Mouse (Mus musculus) lung, postnatal 0 days (tissue): Measurements from ENCODE around the gene Aven. TPM values are rescaled to one million over a fixed set of nuclear protein-coding genes. Genes with fewer than 3 reads are reported as not detected.

Experiments used
- ATAC-seq: fragments of 200-750 bp; cut with Nextera tagmentation; 2 replicates; pipeline ENCODE4 v1.8.0; 2017; ENCODE audit warnings: moderate library complexity
- DNase-seq: peaks from one replicate; pipeline ENCODE4 v3.0.0-alpha.2; 2016; ENCODE audit warnings: low spot score
- H3K27ac ChIP-seq: fragments of 300-500 bp; sonication (generic); 2 replicates; pipeline ENCODE4 v1.5.1; 2014; ENCODE audit warnings: antibody characterized with exemption, mild to moderate bottlenecking, low read length, mixed read lengths
- H3K27me3 ChIP-seq: fragments of 300-500 bp; sonication (generic); replicated peaks from 2 replicates; pipeline ENCODE4 v1.6.1; 2014; ENCODE audit warnings: low read length, mixed read lengths; ENCODE audit not compliant: insufficient read depth
- H3K36me3 ChIP-seq: fragments of 300-500 bp; sonication (generic); 2 replicates; pipeline ENCODE4 v1.6.1; 2014; ENCODE audit warnings: low read length, mixed read lengths; ENCODE audit not compliant: insufficient read depth
- H3K4me1 ChIP-seq: fragments of 300-500 bp; sonication (generic); 2 replicates; pipeline ENCODE4 v1.6.1; 2014; ENCODE audit warnings: antibody characterized with exemption, low read depth, low read length, mixed read lengths; ENCODE audit not compliant: insufficient read depth
- H3K4me2 ChIP-seq: fragments of 300-500 bp; sonication (generic); replicated peaks from 2 replicates; pipeline ENCODE4 v1.6.1; 2014; ENCODE audit warnings: low read depth, mild to moderate bottlenecking, low read length, moderate library complexity, mixed read lengths
- H3K4me3 ChIP-seq: fragments of 300-500 bp; sonication (generic); 2 replicates; pipeline ENCODE4 v1.5.1; 2014; ENCODE audit warnings: low read depth, low read length
- H3K9ac ChIP-seq: fragments of 300-500 bp; sonication (generic); replicated peaks from 2 replicates; pipeline ENCODE4 v1.6.1; 2014; ENCODE audit warnings: low read depth, mild to moderate bottlenecking
- H3K9me3 ChIP-seq: fragments of 300-500 bp; sonication (generic); 2 replicates; pipeline ENCODE4 v1.6.1; 2016; ENCODE audit warnings: low read length, mixed read lengths
- CTCF ChIP-seq: IDR thresholded peaks from 2 replicates; pipeline ENCODE4 v1.5.1; 2016; ENCODE audit warnings: antibody characterized with exemption, mild to moderate bottlenecking
- EP300 ChIP-seq: IDR thresholded peaks from 2 replicates; pipeline ENCODE4 v1.6.1; 2016; ENCODE audit warnings: antibody characterized with exemption, mild to moderate bottlenecking, control low read depth
- WGBS: fragments of 180-500 bp; shearing (Covaris S2); extraction: QIAGEN DNeasy Blood & Tissue Kit; methylation state at CpG from one replicate; pipeline ENCODE4 v1.1.7; 2014; 5-methylcytosine and 5-hydroxymethylcytosine counted together
- polyA plus RNA-seq: library from polyadenylated mRNA; unstranded; fragments of >200 nt; fragmentation: Nextera tagmentation; extraction: Ambion mirVana; gene quantifications from 2 replicates; pipeline ENCODE4 v1.2.1, GENCODE M21; 2015

The Aven gene
- polyA plus RNA-seq, 1 experiment from 2014 or later: 2.4 TPM

GRCm38 (mm10) chr2:112454125-112454861, 38.5 kb upstream of the Aven start:
- Histone ChIP-seq H3K4me1 (peaks cover 8% of the 10 kb centered on the region; the same call in 1 of the 2 replicates), H3K27ac (peak overlapping the region; percentile 85), H3K9ac (peak overlapping the region; percentile 86), H3K4me3 (peak overlapping the region; percentile 83), H3K36me3 (no peaks in the 10 kb centered on the region), H3K9me3 (no peaks in the 10 kb centered on the region), H3K27me3 (no peaks in the 10 kb centered on the region), H3K4me2 (peak overlapping the region; percentile 64)
- ATAC-seq: peak; percentile 62
- DNase-seq: no peak
- WGBS: 30% methylated on average over 17 of the region's 17 CpGs
- TF ChIP-seq EP300: no peak

DNA sequence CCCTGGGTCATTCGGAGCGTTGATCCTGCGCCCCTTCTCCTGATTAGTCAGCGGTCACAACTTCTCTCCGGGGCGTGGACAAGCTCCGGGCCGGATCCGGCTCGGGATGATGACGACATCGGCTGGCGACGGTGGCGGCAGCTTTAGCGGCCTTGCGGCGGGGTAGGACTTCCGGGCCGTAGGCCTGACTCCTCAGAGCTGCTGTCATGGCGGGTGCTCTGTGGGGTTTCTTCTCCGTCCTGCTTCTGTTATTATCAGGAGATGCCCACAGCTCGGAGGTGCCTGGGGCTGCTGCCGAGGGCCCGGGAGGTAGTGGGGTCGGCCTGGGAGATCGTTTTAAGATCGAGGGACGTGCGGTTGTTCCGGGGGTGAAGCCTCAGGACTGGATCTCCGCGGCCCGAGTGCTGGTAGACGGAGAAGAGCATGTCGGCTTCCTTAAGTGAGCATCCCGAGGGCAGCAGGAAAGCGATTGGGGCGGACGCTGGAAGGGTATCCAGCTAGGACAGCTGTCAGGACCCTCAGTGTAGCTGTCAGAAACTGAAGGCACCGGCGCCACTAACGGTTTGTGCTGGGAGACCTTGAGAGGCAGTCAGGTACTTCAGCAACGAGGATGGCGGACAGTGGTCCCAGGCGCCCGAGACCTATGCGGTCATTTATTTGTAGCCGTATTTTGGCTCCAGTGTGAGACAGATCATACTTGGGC, 37.8 kb upstream of the Aven start, which contains the start of gene Emc7:
Gene Emc7, plus strand, starts transcription at position 136 of the 703 bp plus-strand sequence.
- Histone ChIP-seq H3K4me2 (peak within 1 kb of the TSS; percentile 64), H3K4me3 (peak within 1 kb of the TSS; percentile 83), H3K27ac (peak within 1 kb of the TSS; percentile 85), H3K4me1 (peaks cover 8% of the 10 kb centered on the region; the same call in 1 of the 2 replicates), H3K9ac (peak within 1 kb of the TSS; percentile 86), H3K36me3 (0 out of 2 replicates have a peak, but pooled peaks cover 1% of the 10 kb centered on the region), H3K27me3 (no peaks in the 10 kb centered on the region), H3K9me3 (no peaks in the 10 kb centered on the region)
- no peak for TF ChIP-seq EP300
- TF ChIP-seq CTCF: no peak
- peak; percentile 97 for DNase-seq
- WGBS: under 1% methylated on average over 49 of the region's 49 CpGs
- peak; percentile 100 for ATAC-seq

DNA sequence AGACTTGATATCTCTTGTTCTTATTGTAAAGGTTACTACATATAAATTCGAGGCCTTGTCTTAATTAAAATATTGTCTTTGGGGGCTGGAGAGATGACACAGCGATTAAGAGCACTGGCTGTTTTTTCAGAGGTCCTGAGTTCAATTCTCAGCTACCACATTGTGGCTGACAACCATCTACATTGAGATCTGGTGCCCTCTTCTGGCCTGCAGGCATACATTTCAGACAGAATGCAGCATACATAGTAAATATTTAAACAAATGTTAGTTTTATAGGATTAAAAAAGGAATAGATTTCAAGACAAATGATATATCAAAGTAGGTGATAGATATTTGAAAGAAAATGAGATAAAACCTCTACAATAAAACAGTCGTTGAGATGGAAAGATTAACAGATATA, 32.2 kb upstream of the Aven start:
- Histone ChIP-seq H3K4me2 (no peak overlapping the region), H3K4me1 (peaks cover 4% of the 10 kb centered on the region; the same call in 1 of the 2 replicates), H3K4me3 (no peak overlapping the region), H3K27me3 (no peaks in the 10 kb centered on the region), H3K9me3 (no peaks in the 10 kb centered on the region), H3K9ac (no peak overlapping the region), H3K36me3 (0 out of 2 replicates have a peak, but pooled peaks cover 10% of the 10 kb centered on the region), H3K27ac (no peak overlapping the region)
- ATAC-seq (no peak), DNase-seq (no peak)
- WGBS: 89% methylated on average over 3 of the region's 3 CpGs
- TF ChIP-seq CTCF (peak; percentile 27), EP300 (no peak)

GRCm38 (mm10) chr2:112469542-112469941, 23.2 kb upstream of the Aven start:
- H3K9me3 ChIP-seq: no peaks in the 10 kb centered on the region
- H3K36me3 ChIP-seq: peaks cover 12% of the 10 kb centered on the region; the same call in 1 of the 2 replicates
- H3K4me2 ChIP-seq: no peak overlapping the region
- ATAC-seq: no peak
- DNase-seq: no peak
- no peak overlapping the region for H3K9ac ChIP-seq
- no peaks in the 10 kb centered on the region for H3K4me1 ChIP-seq
- H3K27me3 ChIP-seq: no peaks in the 10 kb centered on the region
- TF ChIP-seq EP300 (no peak), CTCF (no peak)
- no peak overlapping the region for H3K27ac ChIP-seq
- H3K4me3 ChIP-seq: no peak overlapping the region

GRCm38 (mm10) chr2:112470961-112471381, 21.8 kb upstream of the Aven start:
- TF ChIP-seq EP300: no peak
- no peak for TF ChIP-seq CTCF
- Histone ChIP-seq H3K27me3 (no peaks in the 10 kb centered on the region), H3K9me3 (no peaks in the 10 kb centered on the region), H3K4me2 (no peak overlapping the region), H3K36me3 (peaks cover 9% of the 10 kb centered on the region; the same call in 1 of the 2 replicates), H3K4me1 (0 out of 2 replicates have a peak, but pooled peaks cover 1% of the 10 kb centered on the region), H3K9ac (no peak overlapping the region), H3K4me3 (no peak overlapping the region), H3K27ac (no peak overlapping the region)
- DNase-seq: no peak
- ATAC-seq: no peak
- WGBS: 69% methylated on average over 5 of the region's 5 CpGs

DNA sequence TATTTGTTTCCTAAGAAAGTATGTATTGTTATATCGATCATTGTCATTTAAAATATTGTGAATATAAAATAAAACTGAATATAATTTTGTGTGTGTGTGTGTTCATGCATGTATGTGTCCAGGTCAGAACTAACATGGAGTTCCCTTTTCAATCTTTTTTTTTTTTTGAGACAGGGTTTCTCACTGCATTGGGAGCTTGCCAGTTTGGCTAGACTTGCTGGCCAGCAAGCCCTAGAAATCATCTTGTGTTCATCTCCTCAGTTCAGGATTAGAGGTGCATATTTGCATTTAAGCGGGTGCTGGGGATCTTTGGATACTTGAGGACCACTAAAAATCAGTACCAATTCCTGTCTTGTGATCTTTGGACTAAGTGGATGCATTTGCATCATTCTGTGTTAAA, 20.7 kb upstream of the Aven start:
- WGBS: 88% methylated on average over 2 of the region's 2 CpGs

More for the DNA sequence above, 20.7 kb upstream of the Aven start:
- H3K27ac ChIP-seq: no peak overlapping the region
- ATAC-seq (no peak), DNase-seq (no peak)
- no peak for TF ChIP-seq EP300
- TF ChIP-seq CTCF: no peak
- no peak overlapping the region for H3K4me3 ChIP-seq
- no peaks in the 10 kb centered on the region for H3K9me3 ChIP-seq
- H3K4me2 ChIP-seq: no peak overlapping the region
- peaks cover 7% of the 10 kb centered on the region; the same call in 1 of the 2 replicates for H3K36me3 ChIP-seq
- no peaks in the 10 kb centered on the region for H3K27me3 ChIP-seq
- H3K9ac ChIP-seq: no peak overlapping the region
- peaks cover 7% of the 10 kb centered on the region; the same call in 1 of the 2 replicates for H3K4me1 ChIP-seq
